Mouse (Mus musculus): Measurements from ENCODE around the gene Gm28036. TPM values are rescaled to one million over a fixed set of nuclear protein-coding genes. Genes with fewer than 3 reads are reported as not detected.

The Gm28036 gene
- total RNA-seq, 4 experiments from 2014 or later, result 10.4 to 33.0 (median 23.4) TPM

GRCm38 (mm10) chr2:156087391-156088110 is 39.3 kb downstream of the Gm28036 start:
- no peak for DNase-seq (ENCODE audit: low spot score in 2 of 2)

DNA sequence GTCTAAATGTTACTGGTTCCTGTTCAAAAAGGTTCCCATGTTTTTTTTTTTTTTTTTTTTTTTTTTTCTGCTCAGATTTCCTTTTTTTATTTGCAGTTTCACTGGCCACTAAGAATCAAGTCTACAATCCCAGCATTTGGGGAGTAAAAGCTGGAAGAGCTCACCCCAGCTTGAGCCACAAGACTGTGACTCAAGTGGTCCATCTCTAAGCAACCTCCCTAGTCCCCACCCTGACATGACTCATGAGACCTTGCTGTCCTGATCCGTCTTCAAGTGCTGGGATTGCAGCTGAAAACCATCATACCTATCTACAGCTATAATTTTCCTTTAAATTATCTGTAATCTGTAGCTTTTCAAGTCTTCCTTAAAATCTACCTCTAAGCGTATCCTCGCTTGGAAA is 42.4 kb downstream of the Gm28036 start:
- no peak for DNase-seq (ENCODE audit: low spot score in 2 of 2)

GRCm38 (mm10) chr2:156080391-156080790 is 46.5 kb downstream of the Gm28036 start:
- DNase-seq (ENCODE audit: low spot score in 2 of 2), result no peak

DNA sequence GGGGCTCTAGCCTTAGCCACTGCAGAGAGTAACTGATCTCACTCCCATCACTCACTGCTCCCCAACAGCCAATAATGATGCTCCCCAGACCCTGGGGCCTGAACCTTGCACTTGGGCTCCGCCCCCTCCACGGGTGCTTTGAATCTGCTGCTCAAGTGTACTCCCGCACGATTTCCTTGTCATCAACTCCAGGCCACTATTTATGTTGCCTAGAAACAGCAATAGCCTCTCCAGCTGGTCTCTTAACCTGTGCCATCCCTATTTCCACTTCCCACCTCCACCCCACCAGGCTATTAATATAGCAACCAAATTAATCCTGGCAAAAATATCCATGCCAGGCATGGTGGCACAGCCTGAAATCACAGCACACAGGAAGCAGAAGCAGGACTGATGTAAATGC is 47.2 kb downstream of the Gm28036 start:
- no peak for DNase-seq (ENCODE audit: low spot score in 2 of 2)

DNA sequence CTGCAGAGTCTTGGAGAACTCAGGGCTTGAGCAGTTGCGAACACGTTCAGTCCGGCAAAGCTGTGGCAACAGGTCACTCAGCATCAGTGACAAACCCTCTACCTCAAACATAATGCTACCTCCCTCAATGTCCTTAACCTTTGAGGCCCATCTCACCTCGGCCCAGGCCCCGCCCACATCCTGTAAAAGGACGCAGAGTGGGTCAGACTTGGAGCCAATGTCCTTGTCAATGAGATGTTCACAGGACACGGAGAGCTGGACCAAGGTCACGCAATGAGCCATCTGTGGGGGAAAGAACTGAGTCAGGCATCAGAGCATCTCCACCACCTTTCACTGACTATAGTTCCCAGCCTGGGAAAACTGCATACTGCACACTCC is 47.7 kb downstream of the Gm28036 start:
- DNase-seq (ENCODE audit: low spot score in 2 of 2), result no peak

GRCm38 (mm10) chr2:156078421-156079182 is 48.3 kb downstream of the Gm28036 start:
- no peak for DNase-seq (ENCODE audit: low spot score in 2 of 2)

DNA sequence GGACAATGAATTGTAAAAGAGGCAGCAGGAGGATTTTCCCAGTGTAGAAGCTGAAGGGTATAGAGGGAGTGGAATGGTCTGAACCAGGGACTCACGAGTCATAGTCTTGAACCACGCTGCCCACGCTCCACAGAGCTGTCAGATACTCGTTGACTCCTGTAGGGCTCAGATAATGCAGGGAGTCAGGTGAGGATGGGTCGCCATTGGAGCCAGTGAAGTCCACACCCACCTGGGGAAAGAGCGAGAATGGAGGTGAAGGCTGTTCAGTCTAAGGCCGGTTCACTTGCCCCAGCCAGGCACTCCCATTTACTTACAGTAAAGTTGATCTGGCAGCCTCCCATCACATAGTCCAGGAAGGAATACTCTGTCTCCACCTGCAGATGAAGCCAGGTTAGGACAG is 49.4 kb downstream of the Gm28036 start:
- DNase-seq (ENCODE audit: low spot score in 2 of 2), result no peak

DNA sequence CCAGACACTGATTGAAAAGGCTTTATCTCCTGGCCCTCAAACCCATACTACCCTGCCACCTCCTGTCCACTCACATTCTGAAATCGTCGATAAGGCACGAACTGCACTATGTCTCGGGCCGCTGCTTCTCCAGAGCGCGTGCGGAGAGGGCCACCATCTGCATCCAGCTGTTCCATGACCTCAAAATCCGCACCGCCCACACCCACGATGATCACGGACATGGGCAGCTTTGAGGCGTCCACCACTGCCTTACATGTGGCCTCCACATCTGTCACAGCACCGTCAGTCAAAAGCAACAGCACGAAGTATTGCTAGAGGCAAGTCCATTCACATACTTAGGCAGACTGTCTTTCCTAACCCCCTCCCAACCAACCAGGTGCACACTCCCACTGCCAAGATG is 53.2 kb downstream of the Gm28036 start:
- DNase-seq (ENCODE audit: low spot score in 2 of 2), result no peak

DNA sequence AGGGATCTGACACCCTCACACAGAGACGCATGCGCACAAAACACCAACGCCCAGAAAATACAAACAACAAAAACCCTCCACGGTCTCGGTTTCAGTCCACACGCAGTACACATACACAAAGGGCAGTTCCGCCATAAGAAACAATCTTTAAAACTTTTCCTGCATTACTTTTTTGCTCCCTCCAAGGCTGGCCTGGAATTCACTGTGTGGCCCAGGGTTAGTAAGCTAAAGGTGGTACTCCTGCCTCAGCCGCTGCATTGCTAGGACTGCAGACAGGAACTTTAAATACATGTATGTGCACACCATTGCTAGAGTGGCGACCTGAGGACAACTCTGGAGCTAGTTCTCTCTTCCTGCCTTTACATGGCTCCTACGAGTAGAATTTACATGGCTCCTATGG is 55.7 kb downstream of the Gm28036 start:
- no peak for DNase-seq (ENCODE audit: low spot score in 2 of 2)

- no peak for DNase-seq (ENCODE audit: low spot score in 2 of 2)
Observed at GRCm38 (mm10) chr2:156067916-156068315, 59.0 kb downstream of the Gm28036 start.

DNA sequence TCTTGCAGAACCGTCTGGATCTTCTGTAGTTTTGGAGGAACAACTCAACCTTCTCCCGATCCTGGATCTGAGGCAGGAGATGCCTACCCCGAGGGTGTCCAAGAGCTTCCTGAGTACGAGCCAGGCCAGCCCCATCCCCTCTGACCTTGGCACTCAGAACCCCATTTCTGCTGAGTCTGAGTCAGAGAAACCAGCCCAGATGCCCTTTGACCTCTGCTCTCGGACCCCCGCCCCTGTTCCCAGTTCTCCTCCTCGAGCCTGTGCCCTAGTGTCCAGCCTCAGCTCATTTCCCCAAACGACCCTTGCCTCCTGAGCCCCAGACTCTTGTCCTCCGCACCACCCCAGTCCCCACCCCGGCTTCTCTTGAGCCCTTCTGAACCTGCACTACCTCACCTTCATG is 60.8 kb downstream of the Gm28036 start:
- DNase-seq (ENCODE audit: low spot score in 2 of 2), result no peak

GRCm38 (mm10) chr2:156065099-156066041 is 61.5 kb downstream of the Gm28036 start, which contains the start of gene Spag4:
TSS of gene Spag4 (plus strand) at chr2:156065175.
- DNase-seq (ENCODE audit: low spot score in 2 of 2), result peak in 1 of 2 experiments; percentile 44

DNA sequence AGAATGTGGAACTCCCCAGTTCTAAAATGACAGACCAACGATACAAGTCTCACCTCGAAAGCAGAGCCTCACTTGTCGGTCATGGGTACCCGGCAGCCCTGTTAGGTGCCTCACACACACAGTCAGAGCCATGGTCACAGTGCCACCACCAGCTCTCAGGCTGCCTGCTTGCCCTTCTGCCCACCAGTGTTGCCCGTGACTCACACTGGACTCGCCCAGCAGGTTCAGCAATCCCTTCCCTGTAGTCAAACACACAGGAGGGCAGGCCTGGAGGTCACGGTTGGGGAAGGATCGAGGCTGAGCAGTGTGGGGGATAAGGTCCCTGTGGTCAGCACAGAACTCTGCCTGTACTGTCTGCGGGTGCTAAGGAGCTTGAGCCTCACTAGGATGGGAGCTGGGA is 74.1 kb downstream of the Gm28036 start, which contains the start of gene Fer1l4:
Gene Fer1l4 (minus strand): TSS at position 132 of the 400 bp plus-strand sequence.
- no peak for DNase-seq (ENCODE audit: low spot score in 2 of 2)

- DNase-seq (ENCODE audit: low spot score in 2 of 2), result no peak
Observed at GRCm38 (mm10) chr2:156047929-156048328, 79.0 kb downstream of the Gm28036 start.

- DNase-seq (ENCODE audit: low spot score in 2 of 2), result no peak
Observed at GRCm38 (mm10) chr2:156042903-156043302, 84.0 kb downstream of the Gm28036 start.

- no peak for DNase-seq (ENCODE audit: low spot score in 2 of 2)
Observed at GRCm38 (mm10) chr2:156039390-156039789, 87.5 kb downstream of the Gm28036 start.

- DNase-seq (ENCODE audit: low spot score in 2 of 2), result no peak
Observed at GRCm38 (mm10) chr2:156025482-156025881, 101.4 kb downstream of the Gm28036 start.
